Mouse (Mus musculus): ENCODE measurements around the gene Sys1. TPM values are rescaled to one million over a fixed set of nuclear protein-coding genes. Genes with fewer than 3 reads are reported as not detected.

Sys1 gene
- polyA plus RNA-seq, 1 experiment from 2014 or later: 64.8 TPM

- 5% methylated on average over 21 of the region's 21 CpGs for WGBS
- H3K27ac ChIP-seq (replicated peaks): peak overlapping the region; percentile 86
- peaks cover 37% of the 10 kb centered on the region for H3K36me3 ChIP-seq
- H3K4me3 ChIP-seq: peak overlapping the region; percentile 92
- no peaks in the 10 kb centered on the region for H3K27me3 ChIP-seq (ENCODE audit: low read depth, poor library complexity, severe bottlenecking)
- peaks cover 17% of the 10 kb centered on the region for H3K4me1 ChIP-seq
- no peak for DNase-seq (ENCODE audit: low spot score)
- H3K9me3 ChIP-seq (replicated peaks): no peaks in the 10 kb centered on the region
These were observed 41.0 kb downstream of the Sys1 start for GRCm38 (mm10) chr2:164497691-164498268.

- no peak overlapping the region for H3K27ac ChIP-seq (replicated peaks)
- H3K27me3 ChIP-seq (ENCODE audit: low read depth, poor library complexity, severe bottlenecking): no peaks in the 10 kb centered on the region
- no peak for DNase-seq (ENCODE audit: low spot score)
- no peak overlapping the region for H3K4me3 ChIP-seq
- H3K9me3 ChIP-seq (replicated peaks): peaks cover 5% of the 10 kb centered on the region; the same call in 1 of the 2 replicates
- peaks cover 52% of the 10 kb centered on the region for H3K36me3 ChIP-seq
- WGBS: 73% methylated on average over 5 of the region's 5 CpGs
- peaks cover 17% of the 10 kb centered on the region for H3K4me1 ChIP-seq
These were observed 42.6 kb downstream of the Sys1 start for GRCm38 (mm10) chr2:164499317-164499716.

GRCm38 (mm10) chr2:164500511-164500910, 43.7 kb downstream of the Sys1 start:
- Histone ChIP-seq H3K4me1 (peaks cover 17% of the 10 kb centered on the region), H3K27me3 (ENCODE audit: low read depth, poor library complexity, severe bottlenecking) (no peaks in the 10 kb centered on the region), H3K4me3 (no peak overlapping the region), H3K36me3 (peaks cover 64% of the 10 kb centered on the region), H3K27ac (replicated peaks) (no peak overlapping the region), H3K9me3 (replicated peaks) (peaks cover 12% of the 10 kb centered on the region)
- WGBS: 94% methylated on average over 7 of the region's 7 CpGs
- no peak for DNase-seq (ENCODE audit: low spot score)

GRCm38 (mm10) chr2:164504919-164505318, 48.2 kb downstream of the Sys1 start:
- H3K9me3 ChIP-seq (replicated peaks): peaks cover 12% of the 10 kb centered on the region
- peaks cover 80% of the 10 kb centered on the region for H3K36me3 ChIP-seq
- H3K27me3 ChIP-seq (ENCODE audit: low read depth, poor library complexity, severe bottlenecking): no peaks in the 10 kb centered on the region
- 96% methylated on average over 3 of the region's 3 CpGs for WGBS
- H3K4me3 ChIP-seq: no peak overlapping the region
- DNase-seq (ENCODE audit: low spot score): no peak
- H3K27ac ChIP-seq (replicated peaks): no peak overlapping the region
- H3K4me1 ChIP-seq: no peaks in the 10 kb centered on the region

- H3K36me3 ChIP-seq: peaks cover 71% of the 10 kb centered on the region
- H3K4me1 ChIP-seq: no peaks in the 10 kb centered on the region
- H3K27me3 ChIP-seq (ENCODE audit: low read depth, poor library complexity, severe bottlenecking): no peaks in the 10 kb centered on the region
- H3K27ac ChIP-seq (replicated peaks): no peak overlapping the region
- no peak overlapping the region for H3K4me3 ChIP-seq
- peaks cover 12% of the 10 kb centered on the region for H3K9me3 ChIP-seq (replicated peaks)
- DNase-seq (ENCODE audit: low spot score): no peak
- WGBS: 94% methylated on average over 4 of the region's 4 CpGs
These were observed 49.0 kb downstream of the Sys1 start for GRCm38 (mm10) chr2:164505619-164506347.

- no peak overlapping the region for H3K4me3 ChIP-seq
- no peak for DNase-seq (ENCODE audit: low spot score)
- WGBS: 83% methylated on average over 19 of the region's 19 CpGs
- peaks cover 7% of the 10 kb centered on the region; the same call in 1 of the 2 replicates for H3K4me1 ChIP-seq
- H3K9me3 ChIP-seq (replicated peaks): peaks cover 12% of the 10 kb centered on the region
- H3K36me3 ChIP-seq: peaks cover 51% of the 10 kb centered on the region
- H3K27me3 ChIP-seq (ENCODE audit: low read depth, poor library complexity, severe bottlenecking): no peaks in the 10 kb centered on the region
- H3K27ac ChIP-seq (replicated peaks): no peak overlapping the region
These were observed 51.0 kb downstream of the Sys1 start for GRCm38 (mm10) chr2:164507811-164508210.

- peaks cover 7% of the 10 kb centered on the region; the same call in 1 of the 2 replicates for H3K4me1 ChIP-seq
- WGBS: 61% methylated on average over 5 of the region's 5 CpGs
- H3K36me3 ChIP-seq: peaks cover 22% of the 10 kb centered on the region
- H3K27me3 ChIP-seq (ENCODE audit: low read depth, poor library complexity, severe bottlenecking): no peaks in the 10 kb centered on the region
- DNase-seq (ENCODE audit: low spot score): no peak
- no peak overlapping the region for H3K27ac ChIP-seq (replicated peaks)
- H3K9me3 ChIP-seq (replicated peaks): no peaks in the 10 kb centered on the region
- no peak overlapping the region for H3K4me3 ChIP-seq
These were observed 53.9 kb downstream of the Sys1 start for GRCm38 (mm10) chr2:164510621-164511190.

GRCm38 (mm10) chr2:164512121-164512909, 55.6 kb downstream of the Sys1 start:
- Histone ChIP-seq H3K27ac (replicated peaks) (no peak overlapping the region), H3K36me3 (peaks cover 6% of the 10 kb centered on the region), H3K27me3 (ENCODE audit: low read depth, poor library complexity, severe bottlenecking) (no peaks in the 10 kb centered on the region), H3K4me3 (no peak overlapping the region), H3K9me3 (replicated peaks) (no peaks in the 10 kb centered on the region), H3K4me1 (peaks cover 7% of the 10 kb centered on the region; the same call in 1 of the 2 replicates)
- DNase-seq (ENCODE audit: low spot score): no peak
- 67% methylated on average over 11 of the region's 14 CpGs for WGBS

GRCm38 (mm10) chr2:164513389-164513788, 56.6 kb downstream of the Sys1 start:
- H3K4me1 ChIP-seq: peaks cover 7% of the 10 kb centered on the region; the same call in 1 of the 2 replicates
- H3K9me3 ChIP-seq (replicated peaks): no peaks in the 10 kb centered on the region
- no peak overlapping the region for H3K4me3 ChIP-seq
- H3K27ac ChIP-seq (replicated peaks): no peak overlapping the region
- 76% methylated on average over 8 of the region's 8 CpGs for WGBS
- no peaks in the 10 kb centered on the region for H3K36me3 ChIP-seq
- DNase-seq (ENCODE audit: low spot score): no peak
- H3K27me3 ChIP-seq (ENCODE audit: low read depth, poor library complexity, severe bottlenecking): no peaks in the 10 kb centered on the region

GRCm38 (mm10) chr2:164514916-164515315, 58.2 kb downstream of the Sys1 start:
- Histone ChIP-seq H3K27me3 (ENCODE audit: low read depth, poor library complexity, severe bottlenecking) (no peaks in the 10 kb centered on the region), H3K4me1 (peaks cover 7% of the 10 kb centered on the region; the same call in 1 of the 2 replicates), H3K4me3 (no peak overlapping the region), H3K27ac (replicated peaks) (no peak overlapping the region), H3K36me3 (no peaks in the 10 kb centered on the region), H3K9me3 (replicated peaks) (no peaks in the 10 kb centered on the region)
- 85% methylated on average over 3 of the region's 3 CpGs for WGBS
- DNase-seq (ENCODE audit: low spot score): no peak

- DNase-seq (ENCODE audit: low spot score): no peak
- H3K27me3 ChIP-seq (ENCODE audit: low read depth, poor library complexity, severe bottlenecking): no peaks in the 10 kb centered on the region
- no peaks in the 10 kb centered on the region for H3K36me3 ChIP-seq
- no peaks in the 10 kb centered on the region for H3K9me3 ChIP-seq (replicated peaks)
- WGBS: 89% methylated on average over 9 of the region's 9 CpGs
- H3K4me1 ChIP-seq: peaks cover 10% of the 10 kb centered on the region; the same call in 1 of the 2 replicates
- H3K4me3 ChIP-seq: no peak overlapping the region
- no peak overlapping the region for H3K27ac ChIP-seq (replicated peaks)
These were observed 59.1 kb downstream of the Sys1 start for GRCm38 (mm10) chr2:164515897-164516296.

GRCm38 (mm10) chr2:164516592-164516991, 59.8 kb downstream of the Sys1 start:
- Histone ChIP-seq H3K27ac (replicated peaks) (no peak overlapping the region), H3K36me3 (no peaks in the 10 kb centered on the region), H3K9me3 (replicated peaks) (no peaks in the 10 kb centered on the region), H3K4me1 (peaks cover 10% of the 10 kb centered on the region; the same call in 1 of the 2 replicates), H3K27me3 (ENCODE audit: low read depth, poor library complexity, severe bottlenecking) (no peaks in the 10 kb centered on the region), H3K4me3 (no peak overlapping the region)
- DNase-seq (ENCODE audit: low spot score): no peak
- 93% methylated on average over 11 of the region's 11 CpGs for WGBS
